Mouse (Mus musculus) small intestine, adult 2 months (tissue): Measurements from ENCODE around the gene Kcne3. TPM values are rescaled to one million over a fixed set of nuclear protein-coding genes. Genes with fewer than 3 reads are reported as not detected.

Experiments
- H3K27ac ChIP-seq: fragments of 200-500 bp; 2 replicates; pipeline ENCODE4 v1.5.1; 2012; ENCODE audit warnings: low read depth, low read length, control low read depth, inconsistent platforms; ENCODE audit not compliant: insufficient read depth
- H3K27me3 ChIP-seq: fragments of 200-500 bp; 2 replicates; pipeline ENCODE4 v1.6.1; 2012; ENCODE audit warnings: mild to moderate bottlenecking, moderate library complexity, low read length, inconsistent platforms; ENCODE audit not compliant: control insufficient read depth, insufficient read depth
- H3K36me3 ChIP-seq: fragments of 200-500 bp; 2 replicates; pipeline ENCODE4 v1.6.1; 2012; ENCODE audit warnings: mild to moderate bottlenecking, low read length, control low read depth, inconsistent platforms; ENCODE audit not compliant: control insufficient read depth, insufficient read depth
- H3K4me1 ChIP-seq: fragments of 200-500 bp; 2 replicates; pipeline ENCODE4 v1.6.1; 2012; ENCODE audit warnings: low read length, inconsistent platforms, mixed read lengths; ENCODE audit not compliant: control insufficient read depth, insufficient read depth, insufficient read length
- H3K4me3 ChIP-seq: fragments of 200-500 bp; 2 replicates; pipeline ENCODE4 v1.5.1; 2012; ENCODE audit warnings: low read depth, mild to moderate bottlenecking, control low read depth, inconsistent platforms, low read length, moderate library complexity
- CTCF ChIP-seq: fragments of 200-500 bp; IDR thresholded peaks from 2 replicates; pipeline ENCODE4 v1.5.1; 2012; ENCODE audit warnings: low read depth, mild to moderate bottlenecking, control low read depth, inconsistent platforms, low read length, moderate library complexity, mixed read lengths; ENCODE audit not compliant: insufficient replicate concordance, insufficient read length; ENCODE audit errors: extremely low read depth
- POLR2A ChIP-seq: fragments of 200-500 bp; IDR thresholded peaks from 2 replicates; pipeline ENCODE4 v1.6.1; 2012; ENCODE audit warnings: low read depth, mild to moderate bottlenecking, control low read depth, inconsistent platforms, low read length, moderate library complexity
- WGBS: fragments of 180-500 bp; shearing (Covaris S2); methylation state at CpG from one replicate; pipeline ENCODE4 v1.1.7; 2018; 5-methylcytosine and 5-hydroxymethylcytosine counted together
- polyA plus RNA-seq: library from polyadenylated mRNA; depleted of rRNA; stranded (reverse); fragments of >200 nt; gene quantifications from 2 replicates; pipeline ENCODE4 v1.2.3, GENCODE M21; 2012; rRNA removed

Kcne3 gene
- polyA plus RNA-seq, result 94.9 and 97.8 TPM in 2 replicates

GRCm38 (mm10) chr7:100176269-100176668 lies at the start of gene Kcne3:
Kcne3 (plus strand) TSS chr7:100176502.
- TF ChIP-seq POLR2A (no peak), CTCF (no peak)
- H3K4me3 ChIP-seq, result no peak within 1 kb of the TSS
- no peaks in the 10 kb centered on the region for H3K27me3 ChIP-seq
- WGBS, result 79% methylated on average over 3 of the region's 3 CpGs
- peaks cover 1% of the 10 kb centered on the region; the same call in 1 of the 2 replicates for H3K4me1 ChIP-seq
- H3K36me3 ChIP-seq, result no peaks in the 10 kb centered on the region
- no peak within 1 kb of the TSS for H3K27ac ChIP-seq

GRCm38 (mm10) chr7:100126514-100126913 lies 49.8 kb upstream of the Kcne3 start:
- Histone ChIP-seq H3K27me3 (no peaks in the 10 kb centered on the region), H3K4me3 (no peak overlapping the region), H3K27ac (peak overlapping the region; percentile 63; the same call in 1 of the 2 replicates), H3K36me3 (no peaks in the 10 kb centered on the region), H3K4me1 (peaks cover 13% of the 10 kb centered on the region; the same call in 1 of the 2 replicates)
- WGBS, result 41% methylated on average over 7 of the region's 7 CpGs
- TF ChIP-seq POLR2A (no peak), CTCF (no peak)

- 33% methylated on average over 7 of the region's 7 CpGs for WGBS
- H3K27ac ChIP-seq, result peak overlapping the region; percentile 64
- H3K36me3 ChIP-seq, result no peaks in the 10 kb centered on the region
- H3K27me3 ChIP-seq, result no peaks in the 10 kb centered on the region
- peaks cover 13% of the 10 kb centered on the region; the same call in 1 of the 2 replicates for H3K4me1 ChIP-seq
- TF ChIP-seq POLR2A (no peak), CTCF (no peak)
- no peak overlapping the region for H3K4me3 ChIP-seq
These were observed 47.9 kb upstream of the Kcne3 start for GRCm38 (mm10) chr7:100128262-100129041.

GRCm38 (mm10) chr7:100130592-100130991 lies 45.7 kb upstream of the Kcne3 start:
- no peaks in the 10 kb centered on the region for H3K27me3 ChIP-seq
- TF ChIP-seq POLR2A (no peak), CTCF (no peak)
- H3K4me3 ChIP-seq, result no peak overlapping the region
- H3K4me1 ChIP-seq, result peaks cover 13% of the 10 kb centered on the region; the same call in 1 of the 2 replicates
- H3K36me3 ChIP-seq, result no peaks in the 10 kb centered on the region
- 60% methylated on average over 6 of the region's 6 CpGs for WGBS
- no peak overlapping the region for H3K27ac ChIP-seq

DNA sequence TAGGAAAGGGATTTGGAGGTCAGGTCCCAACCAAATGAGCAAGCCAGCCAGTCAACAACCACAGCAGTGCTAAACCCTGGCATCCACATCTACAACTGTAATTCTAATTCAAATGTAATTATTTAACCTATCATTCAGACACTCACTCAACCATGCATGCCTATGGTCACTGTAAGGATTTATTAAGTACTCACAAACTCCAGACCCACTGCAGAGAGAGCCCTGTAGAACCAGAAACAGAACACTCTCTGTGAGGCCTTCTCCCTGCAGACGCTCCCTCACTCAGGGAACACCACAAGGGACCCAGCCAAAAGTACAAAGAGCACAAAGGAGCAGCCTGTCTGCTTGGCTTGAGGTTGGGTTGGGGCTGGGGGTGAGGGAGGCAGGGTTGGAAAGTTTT lies 43.9 kb upstream of the Kcne3 start:
- H3K27ac ChIP-seq, result peak overlapping the region; percentile 21; the same call in 1 of the 2 replicates
- no peak for TF ChIP-seq POLR2A
- no peak for TF ChIP-seq CTCF
- 37% methylated on average over 1 of the region's 1 CpGs for WGBS
- H3K27me3 ChIP-seq, result no peaks in the 10 kb centered on the region
- H3K4me3 ChIP-seq, result no peak overlapping the region
- H3K36me3 ChIP-seq, result no peaks in the 10 kb centered on the region
- peaks cover 10% of the 10 kb centered on the region; the same call in 1 of the 2 replicates for H3K4me1 ChIP-seq

GRCm38 (mm10) chr7:100137038-100137437 lies 39.3 kb upstream of the Kcne3 start:
- Histone ChIP-seq H3K4me3 (no peak overlapping the region), H3K36me3 (no peaks in the 10 kb centered on the region), H3K27ac (no peak overlapping the region), H3K27me3 (no peaks in the 10 kb centered on the region), H3K4me1 (no peaks in the 10 kb centered on the region; the same call in 1 of the 2 replicates)
- WGBS, result 69% methylated on average over 9 of the region's 9 CpGs
- TF ChIP-seq CTCF (no peak), POLR2A (no peak)

- H3K27me3 ChIP-seq, result no peaks in the 10 kb centered on the region
- TF ChIP-seq CTCF (no peak), POLR2A (no peak)
- H3K4me1 ChIP-seq, result no peaks in the 10 kb centered on the region
- no peaks in the 10 kb centered on the region for H3K36me3 ChIP-seq
- H3K27ac ChIP-seq, result no peak overlapping the region
- no peak overlapping the region for H3K4me3 ChIP-seq
- WGBS, result 96% methylated on average over 4 of the region's 4 CpGs
These were observed 38.2 kb upstream of the Kcne3 start for GRCm38 (mm10) chr7:100138075-100138474.

GRCm38 (mm10) chr7:100140591-100140990 lies 35.7 kb upstream of the Kcne3 start:
- H3K4me3 ChIP-seq, result no peak overlapping the region
- no peak for TF ChIP-seq POLR2A
- TF ChIP-seq CTCF, result no peak
- H3K4me1 ChIP-seq, result no peaks in the 10 kb centered on the region
- no peaks in the 10 kb centered on the region for H3K27me3 ChIP-seq
- H3K27ac ChIP-seq, result no peak overlapping the region
- 79% methylated on average over 1 of the region's 1 CpGs for WGBS
- no peaks in the 10 kb centered on the region for H3K36me3 ChIP-seq
